8 mouse cellular contexts compared by ENCODE assay signal in the genomic region with DNA sequence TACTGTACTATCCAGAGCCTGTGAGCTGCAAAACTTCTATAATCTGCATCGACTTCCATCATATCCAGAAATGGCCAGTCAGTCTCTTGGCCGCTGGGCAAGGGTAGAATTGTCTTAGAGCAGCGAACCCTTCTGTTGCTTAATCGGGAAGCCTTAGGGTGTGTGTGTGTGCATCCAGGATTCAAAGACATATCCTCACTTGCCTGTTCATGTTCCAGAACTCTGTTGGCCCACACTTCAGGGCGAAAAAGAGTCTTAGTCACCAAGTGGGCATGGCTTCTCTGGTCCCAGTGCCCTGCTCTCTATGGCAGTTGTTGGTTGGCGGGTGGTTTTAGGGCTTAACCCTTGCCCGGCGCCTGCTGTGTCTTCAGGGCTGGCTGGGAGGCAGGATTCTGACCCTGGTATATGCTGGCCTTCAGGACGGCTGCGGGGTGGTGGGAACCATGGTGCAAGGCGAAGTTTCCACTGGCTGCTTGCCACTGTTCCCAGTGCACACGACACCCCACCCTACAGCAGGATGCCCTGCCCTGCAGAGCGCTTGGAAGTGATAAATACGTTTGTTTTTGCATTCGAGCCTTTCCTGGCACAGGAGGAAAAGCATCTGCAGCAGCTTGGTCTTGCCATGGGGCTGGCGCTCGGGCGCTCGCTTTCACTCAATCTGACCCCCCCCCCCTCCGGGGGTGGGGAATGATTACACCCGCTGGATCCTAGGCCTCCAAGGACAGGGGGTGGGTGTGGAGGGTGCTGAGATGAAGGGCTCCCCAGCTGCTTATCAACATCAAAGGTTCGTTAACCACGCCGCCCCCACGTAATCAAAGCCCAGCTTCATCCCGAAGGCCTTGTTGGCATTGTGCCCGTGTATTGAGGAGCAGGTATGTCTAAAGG. TPM values are rescaled to one million over a fixed set of nuclear protein-coding genes. Genes with fewer than 3 reads are reported as not detected.
DNase-seq lines count a peak whose midpoint lies in the region; ATAC-seq and TF ChIP-seq lines count a peak whose summit lies in the region.

No protein-coding gene starts in this region.

- no peak overlapping the region for H3K4me3 ChIP-seq in liver, embryonic 11.5 days (ENCODE audit: low read depth, low read length)
- 0 out of 2 replicates have a peak overlapping the region, but pooled peaks have one; percentile 1 for H3K4me3 ChIP-seq in embryonic facial prominence, embryonic 15.5 days (replicated peaks)
- 0 out of 2 replicates have a peak overlapping the region, but pooled peaks have one; percentile 10 for H3K4me3 ChIP-seq in heart, embryonic 13.5 days
- H3K4me3 ChIP-seq in olfactory bulb, adult 2 months (ENCODE audit: insufficient read depth, low read depth, low read length): no peak overlapping the region

- H3K9ac ChIP-seq in liver, embryonic 11.5 days (ENCODE audit: low read depth, low read length): no peak overlapping the region
- H3K9ac ChIP-seq in embryonic facial prominence, embryonic 15.5 days: no peak overlapping the region
- peak overlapping the region; percentile 50; the same call in 1 of the 2 replicates for H3K9ac ChIP-seq in heart, embryonic 13.5 days

- TF ChIP-seq POLR2A in olfactory bulb, adult 2 months (IDR thresholded peaks at IDR 0.05; ENCODE audit: insufficient read depth, low read depth, low read length): no peak

- H3K36me3 ChIP-seq in liver, embryonic 11.5 days (ENCODE audit: control insufficient read depth, insufficient read depth, low read length): no peaks in the 10 kb centered on the region
- H3K36me3 ChIP-seq in embryonic facial prominence, embryonic 15.5 days: no peaks in the 10 kb centered on the region
- H3K36me3 ChIP-seq in heart, embryonic 13.5 days: no peaks in the 10 kb centered on the region

- H3K27ac ChIP-seq in liver, embryonic 11.5 days (ENCODE audit: low read depth, low read length): no peak overlapping the region
- H3K27ac ChIP-seq in embryonic facial prominence, embryonic 15.5 days (replicated peaks): peak overlapping the region; percentile 59; the same call in 1 of the 2 replicates
- peak overlapping the region; percentile 71 for H3K27ac ChIP-seq in heart, embryonic 13.5 days (replicated peaks)
- peak overlapping the region; percentile 54 for H3K27ac ChIP-seq in olfactory bulb, adult 2 months (ENCODE audit: insufficient read depth, low read depth, low read length)

- no peaks in the 10 kb centered on the region for H3K4me1 ChIP-seq in liver, embryonic 11.5 days (replicated peaks; ENCODE audit: control insufficient read depth, insufficient read depth, low read length)
- H3K4me1 ChIP-seq in embryonic facial prominence, embryonic 15.5 days: peaks cover 20% of the 10 kb centered on the region
- peaks cover 42% of the 10 kb centered on the region for H3K4me1 ChIP-seq in heart, embryonic 13.5 days
- H3K4me1 ChIP-seq in olfactory bulb, adult 2 months (ENCODE audit: control insufficient read depth, insufficient read depth, low read length): peaks cover 11% of the 10 kb centered on the region

- DNase-seq in liver: peak; percentile 11
- DNase-seq in liver, embryonic 11.5 days (ENCODE audit: low spot score): no peak
- peak; percentile 70 to 85 for DNase-seq in kidney, postnatal 25 days
- DNase-seq in thymus, postnatal 4 days: no peak

- no peaks in the 10 kb centered on the region for H3K27me3 ChIP-seq in liver, embryonic 11.5 days (replicated peaks; ENCODE audit: control insufficient read depth, insufficient read depth, low read length)
- no peaks in the 10 kb centered on the region for H3K27me3 ChIP-seq in embryonic facial prominence, embryonic 15.5 days
- no peaks in the 10 kb centered on the region for H3K27me3 ChIP-seq in heart, embryonic 13.5 days (replicated peaks)

- H3K4me2 ChIP-seq in liver, embryonic 11.5 days: no peak overlapping the region
- peak overlapping the region; percentile 30 for H3K4me2 ChIP-seq in embryonic facial prominence, embryonic 15.5 days (replicated peaks)
- peak overlapping the region; percentile 56 for H3K4me2 ChIP-seq in heart, embryonic 13.5 days

- ATAC-seq in liver, embryonic 11.5 days (replicated peaks; ENCODE audit: low FRiP score): no peak
- ATAC-seq in embryonic facial prominence, embryonic 15.5 days (ENCODE audit: insufficient number of reproducible peaks, low FRiP score, low TSS enrichment, low read depth): peak; percentile 43; the same call in 1 of the 2 replicates
- ATAC-seq in heart, embryonic 13.5 days (ENCODE audit: extremely low read depth, insufficient number of reproducible peaks, low FRiP score, low TSS enrichment): peak; percentile 64; the same call in 1 of the 2 replicates
- no peak for ATAC-seq in inflammation-experienced regulatory T-cells, adult 6 months

- 51% methylated on average over 27 of the region's 27 CpGs for WGBS in liver, embryonic 11.5 days
- 44% methylated on average over 27 of the region's 27 CpGs for WGBS in embryonic facial prominence, embryonic 15.5 days
- 37% methylated on average over 27 of the region's 27 CpGs for whole genome bisulfite sequencing in heart, embryonic 13.5 days
- WGBS in olfactory bulb, adult 2 months: 28% methylated on average over 27 of the region's 27 CpGs

- no peaks in the 10 kb centered on the region for H3K9me3 ChIP-seq in liver, embryonic 11.5 days (ENCODE audit: control insufficient read depth, low read length)
- no peaks in the 10 kb centered on the region for H3K9me3 ChIP-seq in embryonic facial prominence, embryonic 15.5 days (replicated peaks)
- no peaks in the 10 kb centered on the region for H3K9me3 ChIP-seq in heart, embryonic 13.5 days

- no peak for TF ChIP-seq CTCF in olfactory bulb, adult 2 months (IDR thresholded peaks at IDR 0.05; ENCODE audit: insufficient read depth, low read depth, low read length)

RNA-seq across cellular contexts. Expression of gene Itga6, which starts 54.9 kb away (rescaled TPM):
- polyA plus RNA-seq in liver, embryonic 11.5 days (2014; fragmentation: Nextera tagmentation; extraction: Ambion mirVana): 22.3 and 24.2 TPM in 2 replicates
- 51.6 and 55.4 TPM in 2 replicates for polyA plus RNA-seq in embryonic facial prominence, embryonic 15.5 days (2015; fragmentation: Nextera tagmentation; extraction: Ambion mirVana)
- polyA plus RNA-seq in heart, embryonic 13.5 days (2015; fragmentation: Nextera tagmentation; extraction: Ambion mirVana): 65.2 and 65.8 TPM in 2 replicates
- polyA plus RNA-seq in olfactory bulb, adult 2 months (2012; ENCODE audit: insufficient read depth, insufficient read length, low replicate concordance, missing spikeins): 258 TPM in 1 of 2 replicates, not detected in the other
- polyA plus RNA-seq in inflammation-experienced regulatory T-cells, adult 6 months (2017; shearing (Covaris generic)): 10 to 100 TPM; 23.9 to 54.9 (median 42.7) TPM

Comparison
In these comparisons a context has a peak if more than half of its experiments do, and no peak if none do; other contexts are left out.
1. DNase-seq: peak in liver (single experiment) and kidney, postnatal 25 days (2 of 2); none in liver, embryonic 11.5 days (single experiment) and thymus, postnatal 4 days (single experiment).
2. ATAC-seq: peak in embryonic facial prominence, embryonic 15.5 days (single experiment) and heart, embryonic 13.5 days (single experiment); none in liver, embryonic 11.5 days (single experiment) and inflammation-experienced regulatory T-cells, adult 6 months (single experiment).
3. H3K4me3 ChIP-seq: peak in embryonic facial prominence, embryonic 15.5 days (single experiment) and heart, embryonic 13.5 days (single experiment); none in liver, embryonic 11.5 days (single experiment) and olfactory bulb, adult 2 months (single experiment).